Mouse (Mus musculus) brain, embryonic 14.5 days (tissue): Measurements from ENCODE around the gene Chrna10.

ENCODE experiments used
- CTCF ChIP-seq: fragments of 200-500 bp; IDR thresholded peaks from 2 replicates; pipeline ENCODE4 v1.5.1; 2012; ENCODE audit warnings: inconsistent platforms, mild to moderate bottlenecking, moderate library complexity, borderline replicate concordance; ENCODE audit not compliant: insufficient read depth, insufficient read length; ENCODE audit errors: extremely low read depth
- POLR2A ChIP-seq: fragments of 200-500 bp; IDR thresholded peaks from 2 replicates; pipeline ENCODE4 v1.6.1; 2012; ENCODE audit warnings: mild to moderate bottlenecking, inconsistent platforms, borderline replicate concordance; ENCODE audit not compliant: poor library complexity, insufficient read depth, insufficient read length, severe bottlenecking; ENCODE audit errors: extremely low read depth

DNA sequence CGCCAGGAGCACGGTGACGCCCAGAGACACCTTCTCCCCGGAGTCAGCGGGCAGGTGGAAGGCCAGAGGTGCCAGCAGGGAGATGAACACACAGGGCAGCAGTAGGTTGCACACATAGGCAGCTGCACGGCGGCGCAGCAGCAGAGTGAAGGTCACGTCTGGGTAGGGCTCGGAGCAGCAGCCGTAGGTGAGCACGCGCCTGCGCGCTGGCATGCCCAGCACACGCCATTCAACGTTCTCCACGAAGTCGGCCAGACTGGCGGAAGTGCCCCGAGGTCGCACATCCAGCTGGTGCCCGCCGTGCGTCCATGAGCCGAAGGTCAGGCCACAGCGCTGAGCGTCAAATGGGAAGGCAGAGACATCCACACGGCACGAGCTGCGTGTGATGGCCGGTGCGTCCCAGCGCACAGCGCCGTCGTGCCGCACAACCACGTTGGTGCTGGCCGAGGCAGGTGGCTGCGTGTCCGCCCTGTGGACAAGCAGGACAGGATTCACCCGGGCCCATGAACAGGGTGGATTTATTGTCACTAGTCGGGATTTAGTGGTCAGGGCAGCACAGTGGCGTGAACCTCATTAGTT, 3.4 kb downstream of the Chrna10 start:
- no peak for TF ChIP-seq CTCF
- TF ChIP-seq POLR2A: no peak
